Mouse (Mus musculus): Measurements from ENCODE around the gene Txnrd2.

DNA sequence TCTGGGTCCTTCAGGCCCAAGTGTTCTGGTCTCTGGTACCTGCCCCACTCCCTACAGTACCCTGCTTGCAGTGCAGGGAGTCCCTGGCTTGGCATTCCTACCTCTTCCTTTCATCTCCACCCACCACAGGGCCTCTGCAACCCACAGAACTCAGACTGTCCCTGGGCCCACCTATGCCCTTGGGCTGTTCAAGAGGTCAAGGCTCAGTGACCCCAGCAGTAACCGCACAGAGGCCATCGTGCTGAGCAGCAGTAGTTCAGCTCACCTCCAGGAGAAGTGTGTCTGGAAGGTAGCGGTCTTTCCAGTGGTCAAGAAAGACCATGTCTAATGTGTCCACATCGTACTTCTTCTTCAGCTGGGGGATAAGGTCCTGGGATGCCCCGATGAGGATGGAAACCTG is 15.8 kb upstream of the Txnrd2 start:
- TF ChIP-seq GATA1 (IDR thresholded peaks at IDR 0.05; ENCODE audit: low read length) (no peak), TAL1 (IDR thresholded peaks at IDR 0.05; ENCODE audit: low read length) (no peak)
